Mouse (Mus musculus) brown adipose tissue, adult 24 weeks (tissue): ENCODE measurements around the gene Txndc11. TPM values are rescaled to one million over a fixed set of nuclear protein-coding genes. Genes with fewer than 3 reads are reported as not detected.

ENCODE experiments used
- H3K27ac ChIP-seq: fragments of 200-500 bp; replicated peaks from 2 replicates; pipeline ENCODE4 v1.5.1; 2012; ENCODE audit warnings: low read depth, mild to moderate bottlenecking, low read length
- H3K4me1 ChIP-seq: fragments of 200-500 bp; 2 replicates; pipeline ENCODE4 v1.6.1; 2012; ENCODE audit warnings: low read length, mixed read lengths; ENCODE audit not compliant: control insufficient read depth, insufficient read depth, insufficient read length
- H3K4me3 ChIP-seq: fragments of 200-500 bp; 2 replicates; pipeline ENCODE4 v1.5.1; 2012; ENCODE audit warnings: low read depth, mild to moderate bottlenecking, low read length, moderate library complexity; ENCODE audit not compliant: insufficient read depth
- polyA plus RNA-seq: library from polyadenylated mRNA; stranded (reverse); fragments of >200 nt; gene quantifications from 2 replicates; pipeline ENCODE4 v1.2.4, GENCODE M21; 2012; ENCODE audit not compliant: missing spikeins, insufficient read depth, insufficient read length

Txndc11 gene
- polyA plus RNA-seq, 1 experiment = 12.6 TPM

GRCm38 (mm10) chr16:11133476-11134347, 738 bp downstream of the Txndc11 start:
- Histone ChIP-seq H3K4me3 (peak overlapping the region; percentile 95), H3K4me1 (peaks cover 6% of the 10 kb centered on the region; the same call in 1 of the 2 replicates), H3K27ac (peak overlapping the region; percentile 82)

GRCm38 (mm10) chr16:11132839-11133238, 1.6 kb downstream of the Txndc11 start:
- Histone ChIP-seq H3K4me3 (peak overlapping the region; percentile 35; the same call in 1 of the 2 replicates), H3K4me1 (peaks cover 6% of the 10 kb centered on the region; the same call in 1 of the 2 replicates), H3K27ac (no peak overlapping the region)

- Histone ChIP-seq H3K27ac (no peak overlapping the region), H3K4me1 (peaks cover 6% of the 10 kb centered on the region; the same call in 1 of the 2 replicates), H3K4me3 (no peak overlapping the region)
Observed at GRCm38 (mm10) chr16:11128301-11128700, 6.1 kb downstream of the Txndc11 start.

- Histone ChIP-seq H3K4me1 (no peaks in the 10 kb centered on the region), H3K4me3 (no peak overlapping the region), H3K27ac (no peak overlapping the region)
Observed at GRCm38 (mm10) chr16:11125371-11125770, 9.1 kb downstream of the Txndc11 start.

GRCm38 (mm10) chr16:11124110-11124509, 10.3 kb downstream of the Txndc11 start:
- Histone ChIP-seq H3K4me1 (no peaks in the 10 kb centered on the region), H3K27ac (no peak overlapping the region), H3K4me3 (no peak overlapping the region)

GRCm38 (mm10) chr16:11122625-11123024, 11.8 kb downstream of the Txndc11 start:
- Histone ChIP-seq H3K4me3 (no peak overlapping the region), H3K4me1 (no peaks in the 10 kb centered on the region), H3K27ac (no peak overlapping the region)

GRCm38 (mm10) chr16:11109198-11109740, 25.2 kb downstream of the Txndc11 start:
- Histone ChIP-seq H3K4me3 (no peak overlapping the region), H3K4me1 (no peaks in the 10 kb centered on the region), H3K27ac (no peak overlapping the region)

- no peak overlapping the region for H3K4me3 ChIP-seq
- no peak overlapping the region for H3K27ac ChIP-seq
Observed at GRCm38 (mm10) chr16:11104905-11105304, 29.5 kb downstream of the Txndc11 start.

GRCm38 (mm10) chr16:11097301-11097700, 37.1 kb downstream of the Txndc11 start:
- Histone ChIP-seq H3K4me1 (peaks cover 3% of the 10 kb centered on the region; the same call in 1 of the 2 replicates), H3K4me3 (no peak overlapping the region), H3K27ac (no peak overlapping the region)

More at GRCm38 (mm10) chr16:11104905-11105304, 29.5 kb downstream of the Txndc11 start:
- no peaks in the 10 kb centered on the region for H3K4me1 ChIP-seq

- H3K27ac ChIP-seq = no peak overlapping the region
- H3K4me1 ChIP-seq = peaks cover 18% of the 10 kb centered on the region
- H3K4me3 ChIP-seq = no peak overlapping the region
Observed at GRCm38 (mm10) chr16:11093717-11094386, 40.6 kb downstream of the Txndc11 start.

- Histone ChIP-seq H3K4me1 (peaks cover 18% of the 10 kb centered on the region), H3K27ac (peak overlapping the region; percentile 19)
Observed at GRCm38 (mm10) chr16:11092523-11092922, 41.9 kb downstream of the Txndc11 start.

GRCm38 (mm10) chr16:11092061-11092460, 42.4 kb downstream of the Txndc11 start:
- Histone ChIP-seq H3K4me3 (no peak overlapping the region), H3K4me1 (peaks cover 18% of the 10 kb centered on the region), H3K27ac (peak overlapping the region; percentile 76)

More at GRCm38 (mm10) chr16:11092523-11092922, 41.9 kb downstream of the Txndc11 start:
- no peak overlapping the region for H3K4me3 ChIP-seq

- Histone ChIP-seq H3K4me1 (peaks cover 18% of the 10 kb centered on the region), H3K4me3 (no peak overlapping the region), H3K27ac (peak overlapping the region; percentile 76; the same call in 1 of the 2 replicates)
Observed at GRCm38 (mm10) chr16:11090836-11091570, 43.4 kb downstream of the Txndc11 start.

- H3K27ac ChIP-seq = no peak overlapping the region
Observed at GRCm38 (mm10) chr16:11086856-11087588, 47.4 kb downstream of the Txndc11 start.

More at GRCm38 (mm10) chr16:11086856-11087588, 47.4 kb downstream of the Txndc11 start:
- Histone ChIP-seq H3K4me1 (peaks cover 15% of the 10 kb centered on the region), H3K4me3 (no peak overlapping the region)
